Mouse (Mus musculus): Measurements from ENCODE around the gene Fibcd1.

- TF ChIP-seq CTCF (IDR thresholded peaks at IDR 0.05; ENCODE audit: low read depth, low read length) (peak; percentile 63), POLR2A (IDR thresholded peaks at IDR 0.05; ENCODE audit: extremely low read depth, insufficient read depth, low read length) (no peak)
These were observed 41.2 kb upstream of the Fibcd1 start, which contains the start of gene Lamc3 for GRCm38 (mm10) chr2:31887030-31887429.
